Mouse (Mus musculus): ENCODE data around the gene Mrpl14. TPM values are rescaled to one million over a fixed set of nuclear protein-coding genes. Genes with fewer than 3 reads are reported as not detected.

Mrpl14 gene
- polyA plus RNA-seq, 1 experiment = 173 TPM

- WGBS = 13% methylated on average over 12 of the region's 12 CpGs
- no peaks in the 10 kb centered on the region for H3K36me3 ChIP-seq (ENCODE audit: control insufficient read depth, insufficient read depth, low read length)
- H3K4me1 ChIP-seq (replicated peaks; ENCODE audit: control insufficient read depth, insufficient read depth, low read length) = peaks cover 6% of the 10 kb centered on the region
- H3K27ac ChIP-seq (ENCODE audit: control insufficient read depth, insufficient read depth, low read length) = no peak overlapping the region
- no peak for DNase-seq
- H3K4me3 ChIP-seq (ENCODE audit: control insufficient read depth, insufficient read depth, low read length) = no peak overlapping the region
- H3K27me3 ChIP-seq (ENCODE audit: control insufficient read depth, insufficient read depth, low read length) = no peaks in the 10 kb centered on the region
- TF ChIP-seq CTCF (IDR thresholded peaks at IDR 0.05; ENCODE audit: borderline replicate concordance, control insufficient read depth, extremely low read depth, insufficient read depth, low read length, poor library complexity) = no peak
Measured at GRCm38 (mm10) chr17:45746755-45747154, 60.6 kb downstream of the Mrpl14 start.

DNA sequence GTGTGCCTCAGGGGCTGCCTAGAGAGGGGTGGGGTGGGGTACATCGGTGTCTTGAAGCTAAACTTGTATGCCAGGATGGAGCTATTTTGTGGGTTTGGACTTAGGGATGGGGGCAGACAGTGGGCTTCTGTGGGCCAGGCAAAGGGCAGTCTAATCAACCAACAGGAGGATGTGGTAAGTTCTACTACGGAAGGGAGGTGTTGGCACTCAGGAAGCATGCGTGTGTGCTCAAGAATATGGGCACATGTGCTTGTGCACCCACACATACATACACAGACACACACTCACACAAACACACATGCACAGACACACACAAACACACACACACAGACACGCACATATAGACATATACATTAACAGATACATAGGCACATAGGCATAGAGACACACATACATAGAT lies 61.2 kb downstream of the Mrpl14 start:
- 24% methylated on average over 4 of the region's 4 CpGs for WGBS
- H3K27me3 ChIP-seq (ENCODE audit: control insufficient read depth, insufficient read depth, low read length) = no peaks in the 10 kb centered on the region
- no peak for TF ChIP-seq CTCF (IDR thresholded peaks at IDR 0.05; ENCODE audit: borderline replicate concordance, control insufficient read depth, extremely low read depth, insufficient read depth, low read length, poor library complexity)
- TF ChIP-seq POLR2A (IDR thresholded peaks at IDR 0.05; ENCODE audit: control insufficient read depth, extremely low read depth, insufficient read depth, low read length, poor library complexity) = no peak
- H3K27ac ChIP-seq (ENCODE audit: control insufficient read depth, insufficient read depth, low read length) = no peak overlapping the region
- no peak for DNase-seq
- no peaks in the 10 kb centered on the region for H3K36me3 ChIP-seq (ENCODE audit: control insufficient read depth, insufficient read depth, low read length)
- H3K4me1 ChIP-seq (replicated peaks; ENCODE audit: control insufficient read depth, insufficient read depth, low read length) = peaks cover 6% of the 10 kb centered on the region
- no peak overlapping the region for H3K4me3 ChIP-seq (ENCODE audit: control insufficient read depth, insufficient read depth, low read length)

Other genes starting within 250 kb of the Mrpl14 start
- gene Spats1, start 210.9 kb upstream of the Mrpl14 start, polyA plus RNA-seq (2012; rRNA removed) = 0.06 and 0.30 TPM in 2 replicates
- 70.9 and 78.7 TPM in 2 replicates for gene Aars2, start 179.5 kb upstream of the Mrpl14 start, polyA plus RNA-seq (2012; rRNA removed)
- 0.87 and 1.2 TPM in 2 replicates for gene Tcte1, start 162.9 kb upstream of the Mrpl14 start, polyA plus RNA-seq (2012; rRNA removed)
- 44.6 and 65.5 TPM in 2 replicates for gene Tmem151b, start 136.6 kb upstream of the Mrpl14 start, polyA plus RNA-seq (2012; rRNA removed)
- gene Nfkbie, start 130.6 kb upstream of the Mrpl14 start, polyA plus RNA-seq (2012; rRNA removed) = 64.5 and 77.4 TPM in 2 replicates
- gene Slc35b2, start 122.4 kb upstream of the Mrpl14 start, polyA plus RNA-seq (2012; rRNA removed) = 135 and 137 TPM in 2 replicates
- gene Hsp90ab1, start 113.1 kb upstream of the Mrpl14 start, polyA plus RNA-seq (2012; rRNA removed) = 455 and 506 TPM in 2 replicates
- gene Slc29a1, start 86.7 kb upstream of the Mrpl14 start, polyA plus RNA-seq (2012; rRNA removed) = 358 and 385 TPM in 2 replicates
- 0.61 and 1.3 TPM in 2 replicates for gene Mymx, start 84.2 kb upstream of the Mrpl14 start, polyA plus RNA-seq (2012; rRNA removed)
- 0.09 and 0.11 TPM in 2 replicates for gene Capn11, start 27.0 kb upstream of the Mrpl14 start, polyA plus RNA-seq (2012; rRNA removed)
- 119 TPM in 2 replicates for gene Tmem63b, start 583 bp downstream of the Mrpl14 start, polyA plus RNA-seq (2012; rRNA removed)
- not detected in 2 replicates for gene 1600014C23Rik, start 47.5 kb downstream of the Mrpl14 start, polyA plus RNA-seq (2012; rRNA removed)

Data from thymus, adult 2 months (tissue).